Mouse (Mus musculus): Measurements from ENCODE around the gene Gla.

DNA sequence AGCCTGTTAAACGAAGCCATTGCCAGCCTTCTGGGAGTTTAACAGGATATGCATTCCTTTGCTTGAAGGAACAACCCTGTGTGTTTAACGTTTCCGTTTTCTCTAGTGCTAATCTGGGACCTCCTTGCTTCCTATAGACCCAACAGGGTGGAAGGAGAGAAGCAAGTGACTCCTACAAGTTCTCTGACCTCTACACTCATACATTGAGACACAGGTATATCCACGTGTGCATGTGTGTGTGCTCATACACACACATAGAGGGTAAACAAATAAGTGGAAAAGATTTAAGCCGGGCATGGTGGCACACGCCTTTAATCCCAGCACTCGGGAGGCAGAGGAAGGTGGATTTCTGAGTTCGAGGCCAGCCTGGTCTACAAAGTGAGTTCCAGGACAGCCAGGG is 46.5 kb upstream of the Gla start:
- TF ChIP-seq CTCF (IDR thresholded peaks at IDR 0.05; ENCODE audit: borderline replicate concordance, control insufficient read depth, extremely low read depth, insufficient read depth, low read length, poor library complexity): no peak
- TF ChIP-seq POLR2A (IDR thresholded peaks at IDR 0.05; ENCODE audit: control insufficient read depth, extremely low read depth, insufficient read depth, low read length, poor library complexity): no peak

All from thymus, adult 2 months (tissue).